Mouse (Mus musculus): ENCODE results near the gene Cadm2. TPM values are rescaled to one million over a fixed set of nuclear protein-coding genes. Genes with fewer than 3 reads are reported as not detected.
A peak's percentile ranks its signal among the peaks of the same experiment; 100 is the strongest.

The Cadm2 gene
- 14.3 and 14.8 TPM in 2 replicates for polyA plus RNA-seq (2016; fragmentation: Nextera tagmentation; extraction: Ambion mirVana)

GRCm38 (mm10) chr16:67620826-67621505 lies at the start of gene Cadm2:
TSS of gene Cadm2 (minus strand) at chr16:67620908.
- Histone ChIP-seq H3K9ac (peak within 1 kb of the TSS; percentile 75), H3K9me3 (replicated peaks) (no peaks in the 10 kb centered on the region), H3K4me1 (0 out of 2 replicates have a peak, but pooled peaks cover 2% of the 10 kb centered on the region), H3K4me2 (replicated peaks) (peak within 1 kb of the TSS; percentile 77), H3K27me3 (no peaks in the 10 kb centered on the region), H3K27ac (peak within 1 kb of the TSS; percentile 87), H3K36me3 (no peaks in the 10 kb centered on the region), H3K4me3 (peak within 1 kb of the TSS; percentile 76)
- ATAC-seq (ENCODE audit: low FRiP score), result peak; percentile 99
- whole genome bisulfite sequencing, result 2% methylated on average over 15 of the region's 35 CpGs

DNA sequence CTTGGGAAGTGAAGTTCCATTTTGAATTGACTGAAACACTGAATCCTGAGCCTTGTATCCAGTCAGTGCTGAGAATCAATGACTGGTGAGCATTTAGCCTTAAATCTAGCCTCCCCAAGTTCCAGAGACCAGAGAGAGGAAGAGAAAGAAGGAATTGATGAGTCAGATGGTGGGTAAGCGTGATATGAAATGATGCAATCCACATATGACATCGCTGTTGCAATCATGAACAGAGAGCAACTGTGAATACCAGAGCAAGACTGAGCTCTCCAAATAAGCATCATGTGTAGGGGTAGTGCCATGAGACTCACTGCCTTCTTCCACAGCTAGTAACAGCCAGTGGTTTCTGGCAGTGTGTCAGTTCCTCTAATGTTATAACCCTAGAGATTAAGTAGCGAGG lies 26.2 kb upstream of the Cadm2 start:
- ATAC-seq (ENCODE audit: low FRiP score), result no peak
- 90% methylated on average over 3 of the region's 3 CpGs for WGBS
- no peaks in the 10 kb centered on the region for H3K36me3 ChIP-seq
- H3K4me2 ChIP-seq (replicated peaks), result no peak overlapping the region
- no peak overlapping the region for H3K9ac ChIP-seq
- no peak overlapping the region for H3K27ac ChIP-seq
- H3K4me3 ChIP-seq, result no peak overlapping the region
- H3K9me3 ChIP-seq (replicated peaks), result no peaks in the 10 kb centered on the region
- no peaks in the 10 kb centered on the region for H3K4me1 ChIP-seq
- H3K27me3 ChIP-seq, result no peaks in the 10 kb centered on the region

GRCm38 (mm10) chr16:67643651-67644050 lies 22.9 kb upstream of the Cadm2 start:
- no peaks in the 10 kb centered on the region for H3K9me3 ChIP-seq (replicated peaks)
- H3K36me3 ChIP-seq, result no peaks in the 10 kb centered on the region
- no peaks in the 10 kb centered on the region for H3K27me3 ChIP-seq
- no peak overlapping the region for H3K9ac ChIP-seq
- no peak overlapping the region for H3K4me3 ChIP-seq
- WGBS, result 91% methylated on average over 4 of the region's 4 CpGs
- no peak overlapping the region for H3K4me2 ChIP-seq (replicated peaks)
- no peaks in the 10 kb centered on the region for H3K4me1 ChIP-seq
- ATAC-seq (ENCODE audit: low FRiP score), result no peak
- no peak overlapping the region for H3K27ac ChIP-seq

GRCm38 (mm10) chr16:67619906-67620781 lies 564 bp downstream of the Cadm2 start:
- H3K4me2 ChIP-seq (replicated peaks), result peak overlapping the region; percentile 77
- WGBS, result under 1% methylated on average over 61 of the region's 61 CpGs
- H3K9ac ChIP-seq, result peak overlapping the region; percentile 75
- no peaks in the 10 kb centered on the region for H3K9me3 ChIP-seq (replicated peaks)
- ATAC-seq (ENCODE audit: low FRiP score), result peak; percentile 71
- H3K36me3 ChIP-seq, result no peaks in the 10 kb centered on the region
- no peaks in the 10 kb centered on the region for H3K27me3 ChIP-seq
- 0 out of 2 replicates have a peak, but pooled peaks cover 2% of the 10 kb centered on the region for H3K4me1 ChIP-seq
- H3K4me3 ChIP-seq, result peak overlapping the region; percentile 76
- H3K27ac ChIP-seq, result peak overlapping the region; percentile 87

GRCm38 (mm10) chr16:67619416-67619815 lies 1.3 kb downstream of the Cadm2 start:
- Histone ChIP-seq H3K36me3 (no peaks in the 10 kb centered on the region), H3K9me3 (replicated peaks) (no peaks in the 10 kb centered on the region), H3K4me1 (0 out of 2 replicates have a peak, but pooled peaks cover 2% of the 10 kb centered on the region), H3K4me2 (replicated peaks) (peak overlapping the region; percentile 77), H3K4me3 (peak overlapping the region; percentile 76), H3K27me3 (no peaks in the 10 kb centered on the region), H3K27ac (peak overlapping the region; percentile 87), H3K9ac (peak overlapping the region; percentile 75)
- 0% methylated on average over 16 of the region's 16 CpGs for WGBS
- no peak for ATAC-seq (ENCODE audit: low FRiP score)

GRCm38 (mm10) chr16:67618817-67619216 lies 1.9 kb downstream of the Cadm2 start:
- H3K9me3 ChIP-seq (replicated peaks), result no peaks in the 10 kb centered on the region
- H3K4me3 ChIP-seq, result peak overlapping the region; percentile 76
- H3K27me3 ChIP-seq, result no peaks in the 10 kb centered on the region
- 0 out of 2 replicates have a peak, but pooled peaks cover 2% of the 10 kb centered on the region for H3K4me1 ChIP-seq
- 4% methylated on average over 13 of the region's 13 CpGs for WGBS
- no peak for ATAC-seq (ENCODE audit: low FRiP score)
- H3K4me2 ChIP-seq (replicated peaks), result peak overlapping the region; percentile 77
- no peaks in the 10 kb centered on the region for H3K36me3 ChIP-seq
- H3K9ac ChIP-seq, result peak overlapping the region; percentile 23; the same call in 1 of the 2 replicates
- H3K27ac ChIP-seq, result peak overlapping the region; percentile 35; the same call in 1 of the 2 replicates

DNA sequence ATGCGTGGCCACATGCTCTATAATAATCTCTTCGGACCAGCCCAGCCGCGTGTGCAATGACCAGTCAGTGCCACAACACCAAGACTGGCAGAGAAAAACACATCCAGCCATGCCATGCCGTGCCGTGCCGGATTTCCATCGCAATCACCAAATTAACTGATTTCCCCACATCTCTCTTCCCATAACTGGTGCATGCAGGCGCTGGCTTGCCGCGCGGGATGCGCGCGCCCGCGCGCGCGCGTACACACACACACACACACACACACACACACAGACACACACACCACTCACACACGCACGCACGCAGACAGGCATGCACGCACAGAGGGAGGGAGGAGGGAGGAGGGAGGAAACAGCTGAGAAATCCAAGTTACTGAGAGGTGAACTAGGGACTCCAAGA lies 2.9 kb downstream of the Cadm2 start:
- H3K9ac ChIP-seq, result peak overlapping the region; percentile 54
- H3K36me3 ChIP-seq, result no peaks in the 10 kb centered on the region
- no peak for ATAC-seq (ENCODE audit: low FRiP score)
- peak overlapping the region; percentile 47 for H3K4me3 ChIP-seq
- peak overlapping the region; percentile 77 for H3K4me2 ChIP-seq (replicated peaks)
- no peaks in the 10 kb centered on the region for H3K9me3 ChIP-seq (replicated peaks)
- WGBS, result under 1% methylated on average over 25 of the region's 25 CpGs
- no peaks in the 10 kb centered on the region for H3K27me3 ChIP-seq
- peak overlapping the region; percentile 52; the same call in 1 of the 2 replicates for H3K27ac ChIP-seq
- 0 out of 2 replicates have a peak, but pooled peaks cover 2% of the 10 kb centered on the region for H3K4me1 ChIP-seq

- H3K4me3 ChIP-seq, result peak overlapping the region; percentile 47
- H3K36me3 ChIP-seq, result no peaks in the 10 kb centered on the region
- H3K9me3 ChIP-seq (replicated peaks), result no peaks in the 10 kb centered on the region
- peak overlapping the region; percentile 54; the same call in 1 of the 2 replicates for H3K9ac ChIP-seq
- 0 out of 2 replicates have a peak, but pooled peaks cover 2% of the 10 kb centered on the region for H3K4me1 ChIP-seq
- WGBS, result 18% methylated on average over 1 of the region's 1 CpGs
- ATAC-seq (ENCODE audit: low FRiP score), result no peak
- 0 out of 2 replicates have a peak overlapping the region, but pooled peaks have one; percentile 52 for H3K27ac ChIP-seq
- H3K27me3 ChIP-seq, result no peaks in the 10 kb centered on the region
- peak overlapping the region; percentile 77 for H3K4me2 ChIP-seq (replicated peaks)
These were observed 3.5 kb downstream of the Cadm2 start for GRCm38 (mm10) chr16:67617256-67617655.

- Histone ChIP-seq H3K4me3 (no peak overlapping the region), H3K9ac (no peak overlapping the region), H3K9me3 (replicated peaks) (no peaks in the 10 kb centered on the region), H3K27ac (no peak overlapping the region), H3K27me3 (no peaks in the 10 kb centered on the region), H3K4me2 (replicated peaks) (no peak overlapping the region), H3K36me3 (no peaks in the 10 kb centered on the region), H3K4me1 (peaks cover 5% of the 10 kb centered on the region; the same call in 1 of the 2 replicates)
- ATAC-seq (ENCODE audit: low FRiP score), result no peak
- 34% methylated on average over 2 of the region's 2 CpGs for WGBS
These were observed 6.8 kb downstream of the Cadm2 start for GRCm38 (mm10) chr16:67613876-67614275.

DNA sequence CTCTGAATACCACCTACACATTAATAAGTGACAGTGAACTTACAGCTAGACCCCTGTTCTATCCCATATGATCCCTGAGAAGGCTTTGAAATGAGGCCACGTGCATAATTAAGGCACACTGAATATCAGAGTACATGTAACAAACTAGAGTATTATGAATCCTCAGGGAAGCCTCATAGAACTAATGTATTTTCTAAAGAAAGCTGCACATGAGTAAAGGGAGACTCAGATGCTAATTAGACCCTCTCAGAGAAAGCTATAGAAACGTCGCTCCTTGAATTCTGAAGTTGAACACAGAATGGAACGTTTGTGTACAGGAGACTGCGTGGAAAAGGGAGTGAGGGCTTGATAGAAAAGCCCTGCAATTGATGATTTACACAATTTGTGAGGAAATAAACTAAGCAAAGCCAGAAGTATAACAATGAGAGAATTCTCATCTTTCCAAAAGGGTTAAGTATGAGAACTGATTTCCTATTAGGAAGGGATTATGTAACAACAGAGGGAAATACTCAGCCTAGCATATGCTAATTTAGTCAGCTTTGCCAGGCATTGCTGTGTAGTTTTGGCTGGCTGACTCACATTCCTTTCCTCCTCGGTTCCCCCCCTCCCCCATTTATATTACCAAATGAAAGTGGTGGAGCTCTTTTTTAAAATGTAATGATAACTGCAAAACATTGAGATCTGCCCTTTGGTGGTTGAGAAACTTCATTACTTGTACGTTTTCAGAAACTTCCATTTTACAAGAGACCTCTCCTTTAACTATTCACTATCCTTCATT lies 9.6 kb downstream of the Cadm2 start:
- Histone ChIP-seq H3K4me1 (peaks cover 5% of the 10 kb centered on the region; the same call in 1 of the 2 replicates), H3K9me3 (replicated peaks) (no peaks in the 10 kb centered on the region), H3K9ac (no peak overlapping the region), H3K27ac (peak overlapping the region; percentile 52; the same call in 1 of the 2 replicates), H3K27me3 (no peaks in the 10 kb centered on the region), H3K4me2 (replicated peaks) (peak overlapping the region; percentile 21; the same call in 1 of the 2 replicates), H3K4me3 (no peak overlapping the region), H3K36me3 (no peaks in the 10 kb centered on the region)
- WGBS, result 23% methylated on average over 7 of the region's 7 CpGs
- peak; percentile 82 for ATAC-seq (ENCODE audit: low FRiP score)

DNA sequence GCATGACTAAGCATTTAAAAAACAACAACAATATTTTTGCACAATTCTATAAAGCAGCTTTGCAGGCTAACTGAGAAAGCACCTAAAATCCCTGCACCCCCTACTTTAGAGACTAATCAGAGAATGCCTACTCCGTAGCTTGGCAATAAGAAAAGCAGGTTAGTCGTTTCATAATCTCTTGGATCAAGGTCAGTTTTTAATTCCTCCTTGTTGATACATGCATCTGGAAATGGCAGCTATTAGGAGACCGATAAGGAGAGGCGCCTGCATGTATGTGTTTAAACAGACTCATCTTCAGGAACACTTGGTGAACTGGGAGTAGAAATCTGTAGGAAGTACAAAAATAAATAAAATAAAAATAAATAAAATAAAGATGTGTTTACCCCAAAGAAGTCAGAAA lies 11.6 kb downstream of the Cadm2 start:
- ATAC-seq (ENCODE audit: low FRiP score), result no peak
- H3K9ac ChIP-seq, result no peak overlapping the region
- H3K4me1 ChIP-seq, result peaks cover 5% of the 10 kb centered on the region; the same call in 1 of the 2 replicates
- no peaks in the 10 kb centered on the region for H3K27me3 ChIP-seq
- H3K9me3 ChIP-seq (replicated peaks), result no peaks in the 10 kb centered on the region
- no peaks in the 10 kb centered on the region for H3K36me3 ChIP-seq
- no peak overlapping the region for H3K4me3 ChIP-seq
- H3K27ac ChIP-seq, result no peak overlapping the region
- 79% methylated on average over 4 of the region's 4 CpGs for WGBS
- no peak overlapping the region for H3K4me2 ChIP-seq (replicated peaks)

Measured in hindbrain, embryonic 12.5 days (tissue).